8 mouse cellular contexts compared by ENCODE assay signal in genomic region chr11:77372196-77372904, GRCm38 (mm10).
DNase-seq lines count a peak whose midpoint lies in the region; ATAC-seq and TF ChIP-seq lines count a peak whose summit lies in the region.

No protein-coding gene starts in this region.

- no peaks in the 10 kb centered on the region for H3K36me3 ChIP-seq in heart, embryonic 10.5 days
- H3K36me3 ChIP-seq in liver, embryonic 14.5 days (replicated peaks; ENCODE audit: control insufficient read depth, insufficient read depth, low read depth): no peaks in the 10 kb centered on the region

- peak overlapping the region; percentile 70 for H3K27ac ChIP-seq in bone marrow macrophage, adult 2 months (ENCODE audit: insufficient read depth, low read depth, low read length)
- H3K27ac ChIP-seq in heart, embryonic 10.5 days: peak overlapping the region; percentile 63
- no peak overlapping the region; the same call in 1 of the 2 replicates for H3K27ac ChIP-seq in liver, embryonic 14.5 days

- ATAC-seq in liver, embryonic 14.5 days (ENCODE audit: insufficient read depth): no peak

- peak; percentile 20 for DNase-seq in kidney, adult 9 months
- DNase-seq in kidney, adult 11 months: no peak
- no peak for DNase-seq in heart, embryonic 10.5 days (ENCODE audit: low spot score)
- peak in 1 of 3 experiments; percentile 31 for DNase-seq in liver, embryonic 14.5 days (ENCODE audit: low read depth in 3 of 3, low spot score in 3 of 3)
- DNase-seq in spleen, postnatal 4 days (ENCODE audit: low spot score in 2 of 2): peak; percentile 54 to 73
- no peak for DNase-seq in cerebellum, postnatal 14 days
- no peak for DNase-seq in urinary bladder, postnatal 10 days (ENCODE audit: low spot score)

- no peak for TF ChIP-seq CTCF in bone marrow macrophage, adult 2 months (IDR thresholded peaks at IDR 0.05; ENCODE audit: low read depth, low read length)
- TF ChIP-seq CTCF in liver, embryonic 14.5 days (IDR thresholded peaks at IDR 0.05; ENCODE audit: low read depth): no peak

- peak overlapping the region; percentile 39; the same call in 1 of the 2 replicates for H3K4me3 ChIP-seq in bone marrow macrophage, adult 2 months (ENCODE audit: insufficient read depth, low read length)
- H3K4me3 ChIP-seq in heart, embryonic 10.5 days: no peak overlapping the region
- H3K4me3 ChIP-seq in liver, embryonic 14.5 days (ENCODE audit: insufficient read depth in 1 of 2, low read depth in 2 of 2, low read length in 2 of 2): no peak overlapping the region

- 51% methylated on average over 8 of the region's 8 CpGs for WGBS in heart, embryonic 10.5 days
- 17% methylated on average over 8 of the region's 8 CpGs for WGBS in liver, embryonic 14.5 days (ENCODE audit: insufficient replicate concordance)

- peak overlapping the region; percentile 16; the same call in 1 of the 2 replicates for H3K4me2 ChIP-seq in liver, embryonic 14.5 days (ENCODE audit: low read depth)

- no peaks in the 10 kb centered on the region for H3K9me3 ChIP-seq in heart, embryonic 10.5 days
- no peaks in the 10 kb centered on the region for H3K9me3 ChIP-seq in liver, embryonic 14.5 days (ENCODE audit: control insufficient read depth, low read length)

- H3K4me1 ChIP-seq in bone marrow macrophage, adult 2 months (ENCODE audit: control insufficient read depth, insufficient read depth, low read length): peaks cover 32% of the 10 kb centered on the region
- peaks cover 59% of the 10 kb centered on the region for H3K4me1 ChIP-seq in heart, embryonic 10.5 days
- H3K4me1 ChIP-seq in liver, embryonic 14.5 days (replicated peaks; ENCODE audit: control insufficient read depth in 2 of 2, insufficient read depth in 2 of 2, low read length in 1 of 2): peaks cover 6 to 17% of the 10 kb centered on the region in 2 experiments; a peak in 3 of 4 replicates

- no peaks in the 10 kb centered on the region for H3K27me3 ChIP-seq in heart, embryonic 10.5 days (ENCODE audit: insufficient read depth, poor library complexity, severe bottlenecking)
- H3K27me3 ChIP-seq in liver, embryonic 14.5 days (ENCODE audit: control insufficient read depth, insufficient read depth, low read length): no peaks in the 10 kb centered on the region

- no peak for TF ChIP-seq EP300 in liver, embryonic 14.5 days (IDR thresholded peaks at IDR 0.05; ENCODE audit: low read depth)

- TF ChIP-seq POLR2A in bone marrow macrophage, adult 2 months (IDR thresholded peaks at IDR 0.05; ENCODE audit: borderline replicate concordance, low read depth, low read length): no peak

- no peak overlapping the region for H3K9ac ChIP-seq in liver, embryonic 14.5 days (replicated peaks)

Comparison
In these comparisons a context has a peak if more than half of its experiments do, and no peak if none do; other contexts are left out.
1. DNase-seq: peak in kidney, adult 9 months (single experiment) and spleen, postnatal 4 days (2 of 2); none in kidney, adult 11 months (single experiment), heart, embryonic 10.5 days (single experiment), cerebellum, postnatal 14 days (0 of 2) and urinary bladder, postnatal 10 days (single experiment).